Mouse (Mus musculus) ES-E14 (cell line): Measurements from ENCODE around the gene Krtcap2. TPM values are rescaled to one million over a fixed set of nuclear protein-coding genes. Genes with fewer than 3 reads are reported as not detected.

ENCODE experiments used
- DNase-seq: peaks from one replicate; pipeline ENCODE4 v3.0.0-alpha.2; 2013; ENCODE audit warnings: low read depth, low spot score
- H3K27ac ChIP-seq: 2 replicates; pipeline ENCODE4 v1.5.1; 2012; ENCODE audit warnings: low read depth, mild to moderate bottlenecking, low read length, moderate library complexity, mixed read lengths; ENCODE audit not compliant: poor library complexity, insufficient read depth, severe bottlenecking
- H3K36me3 ChIP-seq: 2 replicates; pipeline ENCODE4 v1.6.1; 2012; ENCODE audit warnings: mild to moderate bottlenecking, low read length, moderate library complexity, mixed read lengths; ENCODE audit not compliant: control insufficient read depth, poor library complexity, insufficient read depth, severe bottlenecking
- H3K4me1 ChIP-seq, 2 experiments: fragments of 150-350 bp in 1 of 2; sonication (generic) in 1 of 2; 2 replicates each; pipeline ENCODE4 v1.6.1; 2012; ENCODE audit warnings: low read length in 2 of 2, mild to moderate bottlenecking in 1 of 2, mixed read lengths in 1 of 2; ENCODE audit not compliant: control insufficient read depth in 2 of 2, insufficient read depth in 2 of 2, poor library complexity in 1 of 2
- H3K4me3 ChIP-seq, 2 experiments: fragments of 150-350 bp in 1 of 2; sonication (generic) in 1 of 2; 2 replicates each; pipeline ENCODE4 v1.5.1; 2012; ENCODE audit warnings: low read length in 2 of 2, low read depth in 1 of 2, mild to moderate bottlenecking in 1 of 2, mixed read lengths in 1 of 2; ENCODE audit not compliant: insufficient read depth in 1 of 2, poor library complexity in 1 of 2, severe bottlenecking in 1 of 2
- H3K9ac ChIP-seq: 2 replicates; pipeline ENCODE4 v1.6.1; 2012; ENCODE audit warnings: low read depth, mild to moderate bottlenecking, low read length, mixed read lengths; ENCODE audit not compliant: poor library complexity, insufficient read depth, severe bottlenecking
- H3K9me3 ChIP-seq: fragments of 150-350 bp; sonication (generic); 2 replicates; pipeline ENCODE4 v1.6.1; 2012; ENCODE audit warnings: low read depth, mild to moderate bottlenecking, low read length; ENCODE audit not compliant: control insufficient read depth, insufficient read depth
- CHD2 ChIP-seq: IDR thresholded peaks from 2 replicates; pipeline ENCODE4 v1.6.1; 2014; ENCODE audit warnings: mild to moderate bottlenecking, low read depth, low read length, inconsistent platforms
- HCFC1 ChIP-seq: IDR thresholded peaks from 2 replicates; pipeline ENCODE4 v1.6.1; 2012; ENCODE audit warnings: low read length, inconsistent platforms, borderline replicate concordance; ENCODE audit not compliant: insufficient read depth
- MAFK ChIP-seq: IDR thresholded peaks from 2 replicates; pipeline ENCODE4 v1.6.1; 2014; ENCODE audit warnings: mild to moderate bottlenecking, low read depth, low read length, inconsistent platforms; ENCODE audit not compliant: insufficient read depth
- ZC3H11A ChIP-seq: IDR thresholded peaks from 2 replicates; pipeline ENCODE4 v1.6.1; 2012; ENCODE audit warnings: low read depth, mild to moderate bottlenecking, inconsistent platforms, low read length, borderline replicate concordance
- ZNF384 ChIP-seq: IDR thresholded peaks from 2 replicates; pipeline ENCODE4 v1.6.1; 2012; ENCODE audit warnings: low read depth, low read length, inconsistent platforms
- in situ Hi-C, 2 experiments: fragments of 600-800 bp; cut with MboI; formaldehyde crosslinking; loops; one replicate each; pipeline ENCODE4 v1.15.1; 2025; ENCODE audit warnings: low sequenced_read_pairs in 2 of 2, inconsistent platforms in 1 of 2; ENCODE audit not compliant: unreplicated experiment in 2 of 2
- total RNA-seq: library from RNA; depleted of rRNA; stranded (reverse); fragments of 300-350 nt; gene quantifications from 2 replicates; pipeline ENCODE4 v1.2.3, GENCODE M21; 2012

Gene Krtcap2
- total RNA-seq, 1 experiment = 134 TPM

- H3K27ac ChIP-seq = no peak overlapping the region
- no peaks in the 10 kb centered on the region for H3K9me3 ChIP-seq
- no peak overlapping the region for H3K9ac ChIP-seq
- no peaks in the 10 kb centered on the region for H3K4me1 ChIP-seq
- no peaks in the 10 kb centered on the region for H3K36me3 ChIP-seq
- TF ChIP-seq ZC3H11A (no peak), ZNF384 (no peak), MAFK (no peak), HCFC1 (no peak), CHD2 (no peak)
- DNase-seq = no peak
- H3K4me3 ChIP-seq = no peak overlapping the region
- in situ Hi-C loops = no loop called here
Observed at GRCm38 (mm10) chr3:89294195-89294594, 48.4 kb downstream of the Krtcap2 start.

- Histone ChIP-seq H3K9me3 (no peaks in the 10 kb centered on the region), H3K4me1 (no peaks in the 10 kb centered on the region), H3K4me3 (no peak overlapping the region), H3K36me3 (no peaks in the 10 kb centered on the region), H3K27ac (no peak overlapping the region), H3K9ac (no peak overlapping the region)
- TF ChIP-seq CHD2 (no peak), ZNF384 (no peak), MAFK (no peak), ZC3H11A (no peak)
- DNase-seq = no peak
- in situ Hi-C loops = no loop called here
Observed at GRCm38 (mm10) chr3:89295685-89296230, 50.0 kb downstream of the Krtcap2 start.

- TF ChIP-seq HCFC1 = no peak
- TF ChIP-seq CHD2 = no peak
- TF ChIP-seq ZNF384 = no peak
- TF ChIP-seq MAFK = no peak
- no peak for TF ChIP-seq ZC3H11A
- Histone ChIP-seq H3K9ac (no peak overlapping the region), H3K9me3 (no peaks in the 10 kb centered on the region), H3K4me1 (no peaks in the 10 kb centered on the region), H3K4me3 (no peak overlapping the region), H3K27ac (no peak overlapping the region), H3K36me3 (no peaks in the 10 kb centered on the region)
- no peak for DNase-seq
- in situ Hi-C loops = no loop called here
Observed at GRCm38 (mm10) chr3:89296761-89297396, 51.1 kb downstream of the Krtcap2 start.

GRCm38 (mm10) chr3:89298908-89299307, 53.1 kb downstream of the Krtcap2 start:
- H3K9ac ChIP-seq = no peak overlapping the region
- no peak overlapping the region for H3K27ac ChIP-seq
- H3K9me3 ChIP-seq = no peaks in the 10 kb centered on the region
- DNase-seq = no peak
- no peak overlapping the region for H3K4me3 ChIP-seq
- in situ Hi-C loops = no loop called here
- no peaks in the 10 kb centered on the region for H3K36me3 ChIP-seq
- TF ChIP-seq CHD2 = no peak
- no peak for TF ChIP-seq MAFK
- no peak for TF ChIP-seq ZNF384
- TF ChIP-seq HCFC1 = no peak
- TF ChIP-seq ZC3H11A = no peak
- H3K4me1 ChIP-seq = no peaks in the 10 kb centered on the region
